Mouse (Mus musculus): ENCODE data around the gene Fbxl17. TPM values are rescaled to one million over a fixed set of nuclear protein-coding genes. Genes with fewer than 3 reads are reported as not detected.

Fbxl17 gene
- polyA plus RNA-seq, 1 experiment from 2014 or later = 8.9 TPM

DNA sequence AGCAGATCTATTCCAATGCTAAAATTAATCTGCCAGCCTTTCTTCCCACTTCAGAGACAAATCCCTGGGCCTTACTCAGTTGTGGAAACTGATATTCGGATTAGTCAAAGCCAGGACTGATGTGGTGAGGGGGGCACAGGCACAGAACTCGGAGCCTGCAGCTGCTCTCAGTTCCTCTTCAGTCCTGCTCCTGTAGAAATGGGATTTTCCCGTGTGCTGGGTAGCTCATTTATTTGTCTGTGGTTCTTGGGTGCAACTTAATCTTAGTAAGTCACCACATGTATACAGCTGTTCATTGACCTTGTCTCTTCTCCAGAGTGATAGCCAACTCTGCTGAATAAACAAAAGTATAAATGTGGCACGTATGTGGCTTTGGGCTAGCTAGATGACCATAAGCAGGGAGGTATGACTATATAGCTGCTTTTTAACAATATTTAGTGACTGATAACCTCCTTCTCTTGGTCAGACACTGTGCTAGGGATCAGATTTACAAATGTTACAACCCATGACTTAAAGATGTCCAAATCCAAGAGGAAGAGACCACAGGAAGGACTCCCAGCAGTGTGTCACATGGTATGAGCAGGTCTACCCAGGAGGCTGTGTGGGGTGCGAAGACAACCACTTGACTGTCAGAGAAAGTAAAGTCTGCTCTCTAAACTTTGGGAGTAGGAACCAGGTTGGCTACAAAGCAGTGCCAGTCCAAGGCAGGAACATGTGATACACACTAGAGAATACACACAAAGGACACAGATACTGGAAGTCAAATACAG lies 331.6 kb downstream of the Fbxl17 start:
- Histone ChIP-seq H3K4me2 (ENCODE audit: low read length) (no peak overlapping the region), H3K27me3 (replicated peaks; ENCODE audit: control insufficient read depth, insufficient read depth, low read length) (no peaks in the 10 kb centered on the region), H3K4me3 (ENCODE audit: low read depth, low read length) (no peak overlapping the region), H3K9ac (ENCODE audit: low read length) (no peak overlapping the region), H3K27ac (ENCODE audit: low read depth, low read length) (no peak overlapping the region), H3K4me1 (ENCODE audit: control insufficient read depth, insufficient read depth, low read length) (peaks cover 17% of the 10 kb centered on the region), H3K9me3 (replicated peaks; ENCODE audit: control insufficient read depth, low read length) (no peaks in the 10 kb centered on the region), H3K36me3 (ENCODE audit: control insufficient read depth, insufficient read depth, low read length) (no peaks in the 10 kb centered on the region)
- no peak for DNase-seq (ENCODE audit: low spot score)
- WGBS = 87% methylated on average over 5 of the region's 5 CpGs
- no peak for ATAC-seq

DNA sequence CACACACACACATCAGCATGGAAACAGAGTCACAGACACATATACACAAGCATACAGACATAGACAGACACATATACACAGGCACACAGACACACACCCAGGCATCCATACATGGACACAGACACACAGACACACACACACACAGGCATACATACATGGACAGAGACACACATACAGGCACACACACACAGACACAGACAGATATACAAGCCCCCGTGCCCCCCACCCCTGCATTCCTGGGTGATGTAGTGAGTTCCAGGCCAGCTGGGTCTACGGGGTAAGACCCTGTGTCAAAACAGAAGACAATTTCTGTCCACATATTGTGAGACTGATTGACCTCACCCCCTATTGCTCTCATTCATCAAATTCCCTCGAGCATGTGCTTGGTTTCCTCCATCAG lies 332.6 kb downstream of the Fbxl17 start:
- Histone ChIP-seq H3K9ac (ENCODE audit: low read length) (no peak overlapping the region), H3K9me3 (replicated peaks; ENCODE audit: control insufficient read depth, low read length) (no peaks in the 10 kb centered on the region), H3K27me3 (replicated peaks; ENCODE audit: control insufficient read depth, insufficient read depth, low read length) (no peaks in the 10 kb centered on the region), H3K4me3 (ENCODE audit: low read depth, low read length) (no peak overlapping the region), H3K4me1 (ENCODE audit: control insufficient read depth, insufficient read depth, low read length) (peaks cover 11% of the 10 kb centered on the region), H3K4me2 (ENCODE audit: low read length) (no peak overlapping the region), H3K36me3 (ENCODE audit: control insufficient read depth, insufficient read depth, low read length) (no peaks in the 10 kb centered on the region), H3K27ac (ENCODE audit: low read depth, low read length) (no peak overlapping the region)
- ATAC-seq (no peak), DNase-seq (ENCODE audit: low spot score) (no peak)
- 55% methylated on average over 3 of the region's 3 CpGs for WGBS

DNA sequence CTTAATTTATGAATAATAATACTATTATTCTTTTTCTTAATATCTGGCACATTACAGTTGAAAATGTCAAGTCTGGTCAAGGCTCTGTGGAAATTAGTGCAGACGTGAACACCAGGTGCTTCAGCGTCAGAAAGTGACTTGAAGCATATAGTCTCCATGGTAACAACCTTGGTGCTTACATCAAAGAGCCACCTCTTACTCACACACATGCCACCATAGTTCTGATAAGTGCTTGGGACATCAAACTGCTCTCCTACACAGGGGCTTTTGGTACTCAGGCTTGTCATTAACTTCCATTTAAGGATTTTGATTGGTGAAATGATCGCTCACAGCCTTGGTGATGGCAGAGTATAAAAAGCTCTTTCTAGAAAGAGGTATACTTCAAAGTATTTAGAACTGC lies 333.1 kb downstream of the Fbxl17 start:
- H3K4me1 ChIP-seq (ENCODE audit: control insufficient read depth, insufficient read depth, low read length) = peaks cover 6% of the 10 kb centered on the region
- no peak overlapping the region for H3K4me3 ChIP-seq (ENCODE audit: low read depth, low read length)
- no peaks in the 10 kb centered on the region for H3K27me3 ChIP-seq (replicated peaks; ENCODE audit: control insufficient read depth, insufficient read depth, low read length)
- H3K4me2 ChIP-seq (ENCODE audit: low read length) = no peak overlapping the region
- H3K9me3 ChIP-seq (replicated peaks; ENCODE audit: control insufficient read depth, low read length) = no peaks in the 10 kb centered on the region
- H3K36me3 ChIP-seq (ENCODE audit: control insufficient read depth, insufficient read depth, low read length) = no peaks in the 10 kb centered on the region
- ATAC-seq = no peak
- no peak overlapping the region for H3K9ac ChIP-seq (ENCODE audit: low read length)
- WGBS = 81% methylated on average over 3 of the region's 3 CpGs
- peak; percentile 33 for DNase-seq (ENCODE audit: low spot score)
- H3K27ac ChIP-seq (ENCODE audit: low read depth, low read length) = no peak overlapping the region

DNA sequence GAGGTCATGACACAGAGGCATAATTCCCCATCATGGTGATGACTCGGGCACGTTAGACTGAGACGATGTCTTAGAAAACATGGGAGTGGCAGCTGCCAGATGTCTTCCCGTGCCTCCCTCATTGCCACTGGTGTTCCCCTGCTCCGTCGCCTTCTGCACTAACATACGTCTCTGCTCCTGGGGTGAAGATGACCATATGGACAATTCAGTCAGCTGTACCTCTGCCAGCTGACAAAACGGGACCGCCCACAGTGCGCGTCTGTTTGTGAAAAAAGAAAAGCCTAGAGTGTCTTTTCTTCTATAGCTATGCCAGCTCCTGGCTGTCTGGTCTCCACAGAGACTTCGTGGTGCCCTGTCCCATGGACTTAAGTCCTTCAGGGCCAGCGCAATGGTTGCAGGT lies 334.0 kb downstream of the Fbxl17 start:
- Histone ChIP-seq H3K4me3 (ENCODE audit: low read depth, low read length) (no peak overlapping the region), H3K36me3 (ENCODE audit: control insufficient read depth, insufficient read depth, low read length) (no peaks in the 10 kb centered on the region), H3K9me3 (replicated peaks; ENCODE audit: control insufficient read depth, low read length) (no peaks in the 10 kb centered on the region), H3K4me2 (ENCODE audit: low read length) (no peak overlapping the region), H3K9ac (ENCODE audit: low read length) (no peak overlapping the region), H3K27me3 (replicated peaks; ENCODE audit: control insufficient read depth, insufficient read depth, low read length) (no peaks in the 10 kb centered on the region), H3K27ac (ENCODE audit: low read depth, low read length) (no peak overlapping the region), H3K4me1 (ENCODE audit: control insufficient read depth, insufficient read depth, low read length) (no peaks in the 10 kb centered on the region)
- DNase-seq (ENCODE audit: low spot score) = no peak
- WGBS = 79% methylated on average over 13 of the region's 13 CpGs
- ATAC-seq = 0 out of 2 replicates have a peak, but pooled peaks have one; percentile 27

DNA sequence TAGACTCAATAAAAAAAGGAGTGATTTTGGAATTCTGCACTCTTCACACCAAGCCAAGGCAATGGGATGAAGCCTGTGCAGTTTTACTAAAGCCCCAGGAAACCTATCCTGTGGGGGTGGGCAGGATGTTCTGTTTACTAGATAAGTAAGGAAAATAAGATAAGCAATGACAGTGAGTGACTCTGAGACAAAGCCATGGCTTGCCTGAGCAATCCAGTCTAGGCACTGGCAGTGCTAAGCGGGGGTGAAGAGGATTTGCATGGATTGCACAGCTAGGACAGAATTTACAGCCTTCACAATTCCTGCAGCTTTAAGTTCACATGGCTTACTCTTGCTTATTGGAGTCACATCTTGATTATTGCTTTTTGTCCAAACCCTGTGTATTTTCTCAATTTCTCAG lies 335.5 kb downstream of the Fbxl17 start:
- Histone ChIP-seq H3K9me3 (replicated peaks; ENCODE audit: control insufficient read depth, low read length) (no peaks in the 10 kb centered on the region), H3K4me3 (ENCODE audit: low read depth, low read length) (no peak overlapping the region), H3K4me2 (ENCODE audit: low read length) (no peak overlapping the region), H3K36me3 (ENCODE audit: control insufficient read depth, insufficient read depth, low read length) (no peaks in the 10 kb centered on the region), H3K9ac (ENCODE audit: low read length) (no peak overlapping the region), H3K4me1 (ENCODE audit: control insufficient read depth, insufficient read depth, low read length) (no peaks in the 10 kb centered on the region), H3K27me3 (replicated peaks; ENCODE audit: control insufficient read depth, insufficient read depth, low read length) (no peaks in the 10 kb centered on the region), H3K27ac (ENCODE audit: low read depth, low read length) (no peak overlapping the region)
- DNase-seq (ENCODE audit: low spot score) (no peak), ATAC-seq (no peak)
- 67% methylated on average over 1 of the region's 1 CpGs for WGBS

DNA sequence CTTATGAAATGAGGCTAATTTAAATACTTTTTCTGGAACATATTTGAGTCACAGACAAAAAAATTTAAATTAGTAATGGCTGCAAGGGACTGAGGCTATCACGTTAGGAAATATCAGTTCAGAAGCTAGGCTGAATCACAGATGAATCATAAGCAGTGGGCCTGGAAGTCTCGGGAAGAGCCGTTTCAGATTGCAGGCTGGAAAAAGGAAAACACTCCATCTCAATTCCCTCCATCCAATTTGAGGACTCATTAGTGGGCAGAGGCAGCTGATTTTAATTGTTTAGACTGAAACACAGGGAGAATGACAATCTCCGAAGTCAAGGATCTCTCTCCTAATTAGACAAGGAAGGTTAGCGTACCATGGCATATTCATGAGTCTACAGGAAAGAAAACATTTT lies 337.9 kb downstream of the Fbxl17 start:
- Histone ChIP-seq H3K4me1 (ENCODE audit: control insufficient read depth, insufficient read depth, low read length) (no peaks in the 10 kb centered on the region), H3K9ac (ENCODE audit: low read length) (no peak overlapping the region), H3K27me3 (replicated peaks; ENCODE audit: control insufficient read depth, insufficient read depth, low read length) (no peaks in the 10 kb centered on the region), H3K4me3 (ENCODE audit: low read depth, low read length) (no peak overlapping the region), H3K36me3 (ENCODE audit: control insufficient read depth, insufficient read depth, low read length) (no peaks in the 10 kb centered on the region), H3K27ac (ENCODE audit: low read depth, low read length) (no peak overlapping the region), H3K9me3 (replicated peaks; ENCODE audit: control insufficient read depth, low read length) (no peaks in the 10 kb centered on the region), H3K4me2 (ENCODE audit: low read length) (no peak overlapping the region)
- no peak for ATAC-seq
- WGBS = 21% methylated on average over 5 of the region's 5 CpGs
- DNase-seq (ENCODE audit: low spot score) = peak; percentile 36

DNA sequence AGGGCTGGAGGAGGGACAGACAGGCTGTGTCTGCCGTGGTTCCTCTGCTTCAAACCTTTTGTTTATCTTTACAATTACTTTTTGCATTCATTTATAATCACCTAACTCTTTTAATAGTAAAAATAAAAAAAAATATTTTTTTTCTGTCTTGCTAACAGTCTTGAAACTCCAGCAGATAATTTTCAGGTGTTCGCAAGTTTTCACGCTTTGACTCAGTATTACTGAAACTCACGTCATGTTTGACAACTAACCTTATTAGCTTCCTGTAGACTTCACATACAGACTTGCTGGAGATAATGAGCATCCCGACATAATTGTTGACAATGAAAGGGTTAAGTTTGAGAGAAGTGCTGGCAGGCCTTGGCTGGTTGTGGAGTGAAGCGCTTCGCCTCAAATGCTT lies 340.6 kb downstream of the Fbxl17 start:
- Histone ChIP-seq H3K27ac (ENCODE audit: low read depth, low read length) (no peak overlapping the region), H3K4me1 (ENCODE audit: control insufficient read depth, insufficient read depth, low read length) (no peaks in the 10 kb centered on the region), H3K9me3 (replicated peaks; ENCODE audit: control insufficient read depth, low read length) (no peaks in the 10 kb centered on the region), H3K4me3 (ENCODE audit: low read depth, low read length) (no peak overlapping the region), H3K27me3 (replicated peaks; ENCODE audit: control insufficient read depth, insufficient read depth, low read length) (no peaks in the 10 kb centered on the region), H3K36me3 (ENCODE audit: control insufficient read depth, insufficient read depth, low read length) (no peaks in the 10 kb centered on the region), H3K4me2 (ENCODE audit: low read length) (no peak overlapping the region), H3K9ac (ENCODE audit: low read length) (no peak overlapping the region)
- 47% methylated on average over 7 of the region's 7 CpGs for WGBS
- DNase-seq (ENCODE audit: low spot score) (peak; percentile 23), ATAC-seq (no peak)

DNA sequence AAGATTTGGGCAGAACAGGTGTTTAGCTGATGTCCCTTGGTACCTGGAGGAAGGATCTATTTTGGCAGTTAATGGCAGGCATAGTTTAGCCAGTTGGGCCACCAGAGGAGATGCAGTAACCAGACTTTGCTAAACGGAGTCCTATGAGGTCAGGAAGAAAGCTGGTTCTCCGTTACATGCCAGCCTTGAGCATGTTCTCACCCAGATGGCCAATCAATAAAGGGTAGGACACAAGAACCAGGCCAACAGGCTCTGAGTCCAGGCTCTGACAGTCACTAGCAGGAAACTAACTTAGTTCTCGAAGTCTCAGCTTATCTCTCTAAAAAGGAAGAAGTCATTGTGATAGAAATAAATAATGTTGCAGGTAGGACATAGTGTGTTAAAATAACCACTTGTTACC lies 341.4 kb downstream of the Fbxl17 start:
- H3K9ac ChIP-seq (ENCODE audit: low read length) = no peak overlapping the region
- H3K27ac ChIP-seq (ENCODE audit: low read depth, low read length) = no peak overlapping the region
- no peak for DNase-seq (ENCODE audit: low spot score)
- H3K4me1 ChIP-seq (ENCODE audit: control insufficient read depth, insufficient read depth, low read length) = no peaks in the 10 kb centered on the region
- WGBS = 92% methylated on average over 3 of the region's 3 CpGs
- no peak for ATAC-seq
- no peaks in the 10 kb centered on the region for H3K36me3 ChIP-seq (ENCODE audit: control insufficient read depth, insufficient read depth, low read length)
- H3K4me2 ChIP-seq (ENCODE audit: low read length) = no peak overlapping the region
- no peaks in the 10 kb centered on the region for H3K9me3 ChIP-seq (replicated peaks; ENCODE audit: control insufficient read depth, low read length)
- H3K4me3 ChIP-seq (ENCODE audit: low read depth, low read length) = no peak overlapping the region
- no peaks in the 10 kb centered on the region for H3K27me3 ChIP-seq (replicated peaks; ENCODE audit: control insufficient read depth, insufficient read depth, low read length)

DNA sequence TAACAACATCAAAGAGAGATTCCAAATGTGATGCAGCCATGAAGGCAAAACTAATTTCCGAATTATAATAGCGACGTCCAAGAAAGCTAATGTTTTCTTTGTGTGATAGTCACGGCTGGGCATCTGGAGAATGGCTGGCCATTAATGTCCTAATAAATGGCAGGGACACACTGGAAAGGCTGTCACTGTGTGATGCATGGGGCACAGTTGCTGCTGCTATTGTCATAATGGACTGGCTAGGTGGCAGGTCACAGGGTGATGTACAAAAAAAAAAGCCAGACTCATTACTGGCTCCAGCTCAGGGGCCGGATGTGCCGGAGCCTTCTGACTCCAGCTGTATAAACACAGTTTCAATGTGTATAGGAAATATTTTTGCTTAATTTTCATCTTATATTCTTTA lies 341.9 kb downstream of the Fbxl17 start:
- Histone ChIP-seq H3K4me1 (ENCODE audit: control insufficient read depth, insufficient read depth, low read length) (no peaks in the 10 kb centered on the region), H3K36me3 (ENCODE audit: control insufficient read depth, insufficient read depth, low read length) (no peaks in the 10 kb centered on the region)

More for the DNA sequence above, 341.9 kb downstream of the Fbxl17 start:
- ATAC-seq (no peak), DNase-seq (ENCODE audit: low spot score) (peak; percentile 26)
- H3K9ac ChIP-seq (ENCODE audit: low read length) = no peak overlapping the region
- H3K27me3 ChIP-seq (replicated peaks; ENCODE audit: control insufficient read depth, insufficient read depth, low read length) = no peaks in the 10 kb centered on the region
- H3K4me3 ChIP-seq (ENCODE audit: low read depth, low read length) = no peak overlapping the region
- H3K9me3 ChIP-seq (replicated peaks; ENCODE audit: control insufficient read depth, low read length) = no peaks in the 10 kb centered on the region
- no peak overlapping the region for H3K27ac ChIP-seq (ENCODE audit: low read depth, low read length)
- no peak overlapping the region for H3K4me2 ChIP-seq (ENCODE audit: low read length)
- WGBS = 42% methylated on average over 6 of the region's 6 CpGs
